Mouse (Mus musculus): ENCODE measurements around the gene Dhps.

- TF ChIP-seq GATA1 (IDR thresholded peaks at IDR 0.05; ENCODE audit: low read length) (no peak), TAL1 (IDR thresholded peaks at IDR 0.05; ENCODE audit: low read length) (no peak)
Observed at GRCm38 (mm10) chr8:85036381-85036717, 35.2 kb upstream of the Dhps start.

Measured in erythroblast, embryonic 14.5 days (primary cell).